Mouse (Mus musculus): ENCODE data around the gene Nvl.

- TF ChIP-seq CTCF (conservative IDR thresholded peaks at IDR 0.05; ENCODE audit: low read length) (no peak), POU5F1 (IDR thresholded peaks at IDR 0.05; ENCODE audit: borderline replicate concordance, low read length) (no peak), NANOG (IDR thresholded peaks at IDR 0.05; ENCODE audit: borderline replicate concordance, low read length) (no peak)
Observed at GRCm38 (mm10) chr1:181069671-181070070, 74.3 kb downstream of the Nvl start.
